Mouse (Mus musculus) forebrain, embryonic 11.5 days (tissue): ENCODE data around the gene Tmem266. TPM values are rescaled to one million over a fixed set of nuclear protein-coding genes. Genes with fewer than 3 reads are reported as not detected.

Experiments
- ATAC-seq: fragments of 200-750 bp; cut with Nextera tagmentation; replicated peaks from 2 replicates; pipeline ENCODE4 v1.8.0; 2017; ENCODE audit warnings: moderate TSS enrichment; ENCODE audit not compliant: low FRiP score
- DNase-seq: peaks from one replicate; pipeline ENCODE4 v3.0.0-alpha.2; 2017; ENCODE audit warnings: low spot score
- H3K27ac ChIP-seq: fragments of 300-500 bp; sonication (generic); 2 replicates; pipeline ENCODE4 v1.5.1; 2014; ENCODE audit warnings: low read depth, low read length
- H3K27me3 ChIP-seq: fragments of 300-500 bp; sonication (generic); 2 replicates; pipeline ENCODE4 v1.6.1; 2014; ENCODE audit warnings: mild to moderate bottlenecking, low read length, mixed read lengths; ENCODE audit not compliant: control insufficient read depth, insufficient read depth
- H3K36me3 ChIP-seq: fragments of 300-500 bp; sonication (generic); 2 replicates; pipeline ENCODE4 v1.6.1; 2014; ENCODE audit warnings: mild to moderate bottlenecking, low read length, moderate library complexity, mixed read lengths; ENCODE audit not compliant: control insufficient read depth, insufficient read depth
- H3K4me1 ChIP-seq: fragments of 300-500 bp; sonication (generic); replicated peaks from 2 replicates; pipeline ENCODE4 v1.6.1; 2014; ENCODE audit warnings: low read length, mixed read lengths; ENCODE audit not compliant: control insufficient read depth, insufficient read depth
- H3K4me2 ChIP-seq: fragments of 300-500 bp; sonication (generic); 2 replicates; pipeline ENCODE4 v1.6.1; 2014; ENCODE audit warnings: low read depth, mild to moderate bottlenecking, low read length, moderate library complexity, mixed read lengths; ENCODE audit not compliant: severe bottlenecking
- H3K4me3 ChIP-seq: fragments of 300-500 bp; sonication (generic); 2 replicates; pipeline ENCODE4 v1.5.1; 2014; ENCODE audit warnings: low read depth, low read length
- H3K9ac ChIP-seq: fragments of 300-500 bp; sonication (generic); 2 replicates; pipeline ENCODE4 v1.6.1; 2014; ENCODE audit warnings: low read length
- H3K9me3 ChIP-seq: fragments of 300-500 bp; sonication (generic); 2 replicates; pipeline ENCODE4 v1.6.1; 2016; ENCODE audit warnings: low read length, mixed read lengths; ENCODE audit not compliant: control insufficient read depth
- WGBS: fragments of 180-500 bp; shearing (Covaris S2); extraction: QIAGEN DNeasy Blood & Tissue Kit; methylation state at CpG from one replicate; pipeline ENCODE4 v1.1.7; 2014; 5-methylcytosine and 5-hydroxymethylcytosine counted together
- polyA plus RNA-seq: library from polyadenylated mRNA; unstranded; fragments of >200 nt; fragmentation: Nextera tagmentation; extraction: Ambion mirVana; gene quantifications from 2 replicates; pipeline ENCODE4 v1.2.1, GENCODE M21; 2014

The Tmem266 gene
- polyA plus RNA-seq, 1 experiment from 2014 or later = not detected

GRCm38 (mm10) chr9:55325564-55326514 is 874 bp upstream of the Tmem266 start:
- Histone ChIP-seq H3K9me3 (no peaks in the 10 kb centered on the region), H3K4me1 (0 out of 2 replicates have a peak, but pooled peaks cover 4% of the 10 kb centered on the region), H3K27me3 (peaks cover 15% of the 10 kb centered on the region), H3K36me3 (no peaks in the 10 kb centered on the region), H3K4me2 (peak overlapping the region; percentile 83), H3K27ac (no peak overlapping the region), H3K4me3 (peak overlapping the region; percentile 63), H3K9ac (peak overlapping the region; percentile 70)
- ATAC-seq (no peak), DNase-seq (no peak)
- 15% methylated on average over 18 of the region's 18 CpGs for WGBS

- Histone ChIP-seq H3K9me3 (no peaks in the 10 kb centered on the region), H3K9ac (peak overlapping the region; percentile 70), H3K27ac (no peak overlapping the region), H3K4me1 (0 out of 2 replicates have a peak, but pooled peaks cover 4% of the 10 kb centered on the region), H3K4me2 (peak overlapping the region; percentile 83), H3K4me3 (peak overlapping the region; percentile 63), H3K27me3 (peaks cover 15% of the 10 kb centered on the region), H3K36me3 (no peaks in the 10 kb centered on the region)
- peak; percentile 35; the same call in 1 of the 2 replicates for ATAC-seq
- under 1% methylated on average over 13 of the region's 13 CpGs for WGBS
- no peak for DNase-seq
Observed at GRCm38 (mm10) chr9:55327234-55327615, 512 bp downstream of the Tmem266 start.

- Histone ChIP-seq H3K4me2 (no peak overlapping the region), H3K9me3 (no peaks in the 10 kb centered on the region), H3K4me3 (no peak overlapping the region), H3K27me3 (peaks cover 15% of the 10 kb centered on the region), H3K27ac (no peak overlapping the region), H3K9ac (no peak overlapping the region), H3K4me1 (0 out of 2 replicates have a peak, but pooled peaks cover 4% of the 10 kb centered on the region), H3K36me3 (no peaks in the 10 kb centered on the region)
- 30% methylated on average over 14 of the region's 14 CpGs for WGBS
- ATAC-seq (no peak), DNase-seq (no peak)
Observed at GRCm38 (mm10) chr9:55328151-55328918, 1.6 kb downstream of the Tmem266 start.

DNA sequence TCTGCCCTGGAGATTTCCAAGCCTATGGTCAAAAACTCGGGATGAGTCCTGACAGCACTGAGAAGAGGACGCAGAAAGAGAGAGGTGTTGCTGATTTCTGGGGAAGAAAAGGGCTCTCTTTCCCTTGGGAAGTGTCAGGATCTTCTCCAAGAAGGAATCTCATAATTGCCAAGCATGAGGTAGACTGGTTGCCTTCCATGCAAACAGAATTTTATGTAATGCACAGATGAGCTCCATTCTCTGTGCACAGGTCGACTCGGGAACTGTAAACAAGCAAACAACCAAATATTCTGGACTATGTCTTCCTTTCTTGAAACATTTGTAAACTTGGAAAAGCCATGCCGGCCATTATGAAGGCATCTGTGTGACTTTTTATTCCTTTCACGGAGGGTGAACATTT is 2.7 kb downstream of the Tmem266 start:
- H3K9me3 ChIP-seq = no peaks in the 10 kb centered on the region
- H3K27me3 ChIP-seq = peaks cover 15% of the 10 kb centered on the region
- H3K4me3 ChIP-seq = no peak overlapping the region
- no peaks in the 10 kb centered on the region for H3K36me3 ChIP-seq
- H3K4me1 ChIP-seq = 0 out of 2 replicates have a peak, but pooled peaks cover 4% of the 10 kb centered on the region
- H3K27ac ChIP-seq = no peak overlapping the region
- WGBS = 80% methylated on average over 6 of the region's 6 CpGs
- H3K4me2 ChIP-seq = no peak overlapping the region
- no peak overlapping the region for H3K9ac ChIP-seq
- ATAC-seq (no peak), DNase-seq (no peak)

DNA sequence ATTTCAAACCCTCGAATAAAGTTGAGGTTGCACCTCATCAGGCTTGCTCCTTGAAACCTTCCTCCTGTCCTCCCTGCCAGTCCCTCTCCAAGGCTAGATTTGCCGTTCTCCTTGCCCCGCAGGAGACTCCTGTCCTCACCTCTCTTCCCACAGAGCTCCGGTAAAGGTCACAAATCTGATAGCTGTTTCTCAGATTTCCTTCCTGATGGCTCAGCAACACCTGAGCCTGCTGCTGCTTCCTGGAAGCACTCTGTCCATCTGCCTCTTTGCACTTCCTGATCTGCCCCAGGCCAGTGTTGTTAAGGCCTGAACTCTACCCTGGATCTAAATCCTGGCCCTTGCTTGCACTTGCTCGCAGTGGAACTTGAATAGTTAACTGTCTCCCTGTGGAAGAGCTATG is 5.8 kb downstream of the Tmem266 start:
- H3K27ac ChIP-seq = no peak overlapping the region
- peaks cover 8% of the 10 kb centered on the region; the same call in 1 of the 2 replicates for H3K27me3 ChIP-seq
- 0 out of 2 replicates have a peak, but pooled peaks cover under 1% of the 10 kb centered on the region for H3K4me1 ChIP-seq
- H3K9ac ChIP-seq = no peak overlapping the region
- no peak overlapping the region for H3K4me3 ChIP-seq
- DNase-seq (no peak), ATAC-seq (no peak)
- no peaks in the 10 kb centered on the region for H3K36me3 ChIP-seq
- WGBS = 57% methylated on average over 5 of the region's 5 CpGs
- H3K4me2 ChIP-seq = no peak overlapping the region
- H3K9me3 ChIP-seq = no peaks in the 10 kb centered on the region

- Histone ChIP-seq H3K27me3 (peaks cover 6% of the 10 kb centered on the region; the same call in 1 of the 2 replicates), H3K4me2 (no peak overlapping the region)
- WGBS = 36% methylated on average over 7 of the region's 7 CpGs
Observed at GRCm38 (mm10) chr9:55332949-55333348, 6.2 kb downstream of the Tmem266 start.

DNA sequence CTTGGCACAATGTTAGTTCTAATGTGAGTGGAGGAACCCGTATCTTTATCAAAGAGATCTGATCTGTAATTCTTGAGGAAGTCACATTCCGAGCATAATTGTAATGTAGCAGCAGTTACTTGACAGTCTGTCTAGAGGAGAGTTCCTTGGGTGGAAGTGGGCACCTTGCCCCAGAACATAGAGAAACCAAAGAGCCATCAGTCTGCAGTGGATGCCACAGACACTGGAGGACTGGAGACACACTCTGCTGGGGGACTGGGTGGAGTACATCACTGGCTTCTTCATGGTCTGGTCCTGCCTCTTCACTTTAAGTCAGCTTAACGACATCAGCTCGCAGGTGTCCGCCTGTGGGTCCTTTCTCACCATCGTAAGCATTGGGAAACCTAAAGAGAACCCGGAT is 17.5 kb downstream of the Tmem266 start:
- no peaks in the 10 kb centered on the region for H3K4me1 ChIP-seq
- H3K4me2 ChIP-seq = no peak overlapping the region
- H3K9me3 ChIP-seq = no peaks in the 10 kb centered on the region
- 84% methylated on average over 7 of the region's 7 CpGs for WGBS
- no peak for DNase-seq
- H3K27me3 ChIP-seq = no peaks in the 10 kb centered on the region
- H3K4me3 ChIP-seq = no peak overlapping the region
- no peaks in the 10 kb centered on the region for H3K36me3 ChIP-seq
- H3K27ac ChIP-seq = no peak overlapping the region
- ATAC-seq = no peak
- no peak overlapping the region for H3K9ac ChIP-seq

More at GRCm38 (mm10) chr9:55332949-55333348, 6.2 kb downstream of the Tmem266 start:
- Histone ChIP-seq H3K9ac (no peak overlapping the region), H3K4me1 (no peaks in the 10 kb centered on the region), H3K4me3 (no peak overlapping the region), H3K27ac (no peak overlapping the region), H3K9me3 (no peaks in the 10 kb centered on the region), H3K36me3 (no peaks in the 10 kb centered on the region)
- no peak for DNase-seq
- ATAC-seq = no peak

DNA sequence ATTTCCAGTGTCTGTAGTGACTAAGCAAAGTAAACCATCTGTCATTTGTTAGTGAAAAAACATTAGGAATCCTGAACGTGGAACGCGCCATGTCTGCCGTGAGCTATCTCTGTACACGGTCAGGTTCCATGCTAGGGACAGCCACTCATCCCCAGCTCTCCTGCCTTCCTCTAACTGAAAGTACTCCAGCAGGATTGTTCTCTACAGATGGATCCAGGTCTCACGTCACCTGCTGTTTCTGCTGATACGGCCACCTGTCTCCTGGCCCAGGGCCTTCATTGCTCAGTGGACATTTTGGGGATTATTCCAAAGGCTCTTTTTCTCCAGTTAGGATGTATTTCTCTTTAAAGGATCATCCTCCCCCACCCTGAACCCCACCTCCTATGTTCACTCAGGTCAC is 18.6 kb downstream of the Tmem266 start:
- ATAC-seq = no peak
- H3K4me3 ChIP-seq = no peak overlapping the region
- H3K27me3 ChIP-seq = no peaks in the 10 kb centered on the region; the same call in 1 of the 2 replicates
- no peak overlapping the region for H3K4me2 ChIP-seq
- no peaks in the 10 kb centered on the region for H3K4me1 ChIP-seq
- no peaks in the 10 kb centered on the region for H3K36me3 ChIP-seq
- no peak overlapping the region for H3K27ac ChIP-seq
- no peak for DNase-seq
- H3K9ac ChIP-seq = no peak overlapping the region
- WGBS = 97% methylated on average over 7 of the region's 7 CpGs
- no peaks in the 10 kb centered on the region for H3K9me3 ChIP-seq
